Mouse (Mus musculus) urinary bladder, postnatal 25 days (tissue): ENCODE results near the gene Fkbp9.
A peak's percentile ranks its signal among the peaks of the same experiment; 100 is the strongest.

Experiments
- DNase-seq: peaks from one replicate; pipeline ENCODE4 v3.0.0; 2022; ENCODE audit warnings: low spot score

Gene Fkbp9

GRCm38 (mm10) chr6:56831697-56832406 is at the start of gene Fkbp9:
Gene Fkbp9 (plus strand): TSS chr6:56832059.
- peak; percentile 80 for DNase-seq

- no peak for DNase-seq
Measured at GRCm38 (mm10) chr6:56783561-56784272, 48.1 kb upstream of the Fkbp9 start.

GRCm38 (mm10) chr6:56785068-56785467 is 46.8 kb upstream of the Fkbp9 start:
- no peak for DNase-seq

- DNase-seq = no peak
Measured at GRCm38 (mm10) chr6:56787668-56788067, 44.2 kb upstream of the Fkbp9 start.

GRCm38 (mm10) chr6:56789336-56789735 is 42.5 kb upstream of the Fkbp9 start:
- DNase-seq = no peak

GRCm38 (mm10) chr6:56794834-56795233 is 37.0 kb upstream of the Fkbp9 start:
- no peak for DNase-seq

- no peak for DNase-seq
Measured at GRCm38 (mm10) chr6:56796232-56796631, 35.6 kb upstream of the Fkbp9 start.

GRCm38 (mm10) chr6:56796668-56797141 is 35.2 kb upstream of the Fkbp9 start:
- peak; percentile 25 for DNase-seq

- peak; percentile 89 for DNase-seq
Measured at GRCm38 (mm10) chr6:56797311-56798151, 34.3 kb upstream of the Fkbp9 start, which contains the start of gene Kbtbd2. Gene Kbtbd2 (minus strand): TSS chr6:56797813.

- DNase-seq = no peak
Measured at GRCm38 (mm10) chr6:56798152-56798465, 33.8 kb upstream of the Fkbp9 start.

- DNase-seq = no peak
Measured at GRCm38 (mm10) chr6:56805026-56805425, 26.8 kb upstream of the Fkbp9 start.

GRCm38 (mm10) chr6:56806195-56806594 is 25.7 kb upstream of the Fkbp9 start:
- no peak for DNase-seq

GRCm38 (mm10) chr6:56808656-56809055 is 23.2 kb upstream of the Fkbp9 start:
- DNase-seq = peak; percentile 7

GRCm38 (mm10) chr6:56813332-56813731 is 18.5 kb upstream of the Fkbp9 start:
- DNase-seq = no peak

GRCm38 (mm10) chr6:56818436-56819123 is 13.3 kb upstream of the Fkbp9 start:
- DNase-seq = no peak

- no peak for DNase-seq
Measured at GRCm38 (mm10) chr6:56819124-56819487, 12.8 kb upstream of the Fkbp9 start.

- no peak for DNase-seq
Measured at GRCm38 (mm10) chr6:56825657-56826056, 6.2 kb upstream of the Fkbp9 start.

- peak; percentile 18 for DNase-seq
Measured at GRCm38 (mm10) chr6:56832407-56832796, 543 bp downstream of the Fkbp9 start.

- DNase-seq = no peak
Measured at GRCm38 (mm10) chr6:56832830-56833229, 971 bp downstream of the Fkbp9 start.

GRCm38 (mm10) chr6:56834769-56835168 is 2.9 kb downstream of the Fkbp9 start:
- no peak for DNase-seq

GRCm38 (mm10) chr6:56835532-56835931 is 3.7 kb downstream of the Fkbp9 start:
- no peak for DNase-seq

- no peak for DNase-seq
Measured at GRCm38 (mm10) chr6:56837166-56837565, 5.3 kb downstream of the Fkbp9 start.
